Mouse (Mus musculus): ENCODE data around the gene Pacsin3.

- TF ChIP-seq CTCF (IDR thresholded peaks at IDR 0.05) (peak; percentile 22), EP300 (IDR thresholded peaks at IDR 0.05) (no peak)
Measured at GRCm38 (mm10) chr2:91301836-91302235, 46.1 kb downstream of the Pacsin3 start.

Measured in lung, postnatal 0 days (tissue).